Mouse (Mus musculus) heart, postnatal 0 days (tissue): ENCODE results near the gene Arhgef40. TPM values are rescaled to one million over a fixed set of nuclear protein-coding genes. Genes with fewer than 3 reads are reported as not detected.

Experiments
- ATAC-seq: fragments of 200-750 bp; cut with Nextera tagmentation; 2 replicates; pipeline ENCODE4 v1.8.0; 2017; ENCODE audit warnings: low read depth, moderate number of reproducible peaks, moderate library complexity; ENCODE audit not compliant: insufficient read depth
- DNase-seq: peaks from one replicate; pipeline ENCODE4 v3.0.0-alpha.2; 2016; ENCODE audit warnings: low spot score
- H3K27ac ChIP-seq: fragments of 300-500 bp; sonication (generic); 2 replicates; pipeline ENCODE4 v1.5.1; 2014; ENCODE audit warnings: low read depth, mild to moderate bottlenecking
- H3K27me3 ChIP-seq: fragments of 300-500 bp; sonication (generic); 2 replicates; pipeline ENCODE4 v1.6.1; 2014; ENCODE audit warnings: low read length, mixed read lengths; ENCODE audit not compliant: control insufficient read depth, insufficient read depth
- H3K36me3 ChIP-seq: fragments of 300-500 bp; sonication (generic); replicated peaks from 2 replicates; pipeline ENCODE4 v1.6.1; 2014; ENCODE audit warnings: low read length, mixed read lengths; ENCODE audit not compliant: control insufficient read depth, insufficient read depth
- H3K4me1 ChIP-seq: fragments of 300-500 bp; sonication (generic); 2 replicates; pipeline ENCODE4 v1.6.1; 2014; ENCODE audit warnings: antibody characterized with exemption; ENCODE audit not compliant: control insufficient read depth, insufficient read depth
- H3K4me2 ChIP-seq: fragments of 300-500 bp; sonication (generic); 2 replicates; pipeline ENCODE4 v1.6.1; 2014; ENCODE audit warnings: low read depth, mild to moderate bottlenecking, low read length, moderate library complexity
- H3K4me3 ChIP-seq: fragments of 300-500 bp; sonication (generic); 2 replicates; pipeline ENCODE4 v1.5.1; 2014; ENCODE audit warnings: low read depth, low read length
- H3K9ac ChIP-seq: fragments of 300-500 bp; sonication (generic); replicated peaks from 2 replicates; pipeline ENCODE4 v1.6.1; 2014; ENCODE audit warnings: low read depth, low read length, mixed read lengths
- H3K9me3 ChIP-seq: fragments of 300-500 bp; sonication (generic); replicated peaks from 2 replicates; pipeline ENCODE4 v1.6.1; 2016; ENCODE audit warnings: low read length; ENCODE audit not compliant: control insufficient read depth
- CTCF ChIP-seq: IDR thresholded peaks from 2 replicates; pipeline ENCODE4 v1.5.1; 2016; ENCODE audit warnings: antibody characterized with exemption, control low read depth, low read depth
- EP300 ChIP-seq: IDR thresholded peaks from 2 replicates; pipeline ENCODE4 v1.6.1; 2016; ENCODE audit warnings: antibody characterized with exemption, low read depth
- WGBS: fragments of 180-500 bp; shearing (Covaris S2); extraction: QIAGEN DNeasy Blood & Tissue Kit; methylation state at CpG from one replicate; pipeline ENCODE4 v1.1.7; 2014; 5-methylcytosine and 5-hydroxymethylcytosine counted together
- polyA plus RNA-seq: library from polyadenylated mRNA; unstranded; fragments of >200 nt; fragmentation: Nextera tagmentation; extraction: Ambion mirVana; gene quantifications from 2 replicates; pipeline ENCODE4 v1.2.1, GENCODE M21; 2015
- total RNA-seq: library from RNA; depleted of rRNA; stranded (reverse); fragments of >200 nt; gene quantifications from 2 replicates; pipeline ENCODE4 v1.2.3, GENCODE M21; 2014; ENCODE audit warnings: low replicate concordance

The Arhgef40 gene
- total and polyA plus RNA-seq, 2 experiments from 2014 or later, result 26.9 to 36.4 TPM

DNA sequence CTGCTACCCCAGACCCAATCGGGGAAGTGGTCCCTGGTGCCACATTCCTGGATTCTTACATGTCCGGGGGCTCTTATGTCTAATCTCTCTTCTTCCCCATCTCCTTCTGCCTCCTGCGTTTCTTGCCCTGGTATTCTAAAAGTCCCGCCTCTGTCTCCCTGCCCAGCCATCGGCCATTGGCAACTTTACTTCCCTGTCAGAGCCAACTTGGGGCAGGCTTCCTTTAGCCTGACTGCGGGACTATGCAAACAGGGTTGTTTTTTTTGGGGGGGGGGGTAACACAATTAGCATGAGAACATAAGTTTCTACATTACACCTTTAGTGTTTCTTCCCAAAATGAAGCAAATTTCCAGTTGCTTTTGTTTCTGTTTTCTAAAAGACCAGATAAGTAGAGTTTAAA is 41.2 kb upstream of the Arhgef40 start:
- 62% methylated on average over 6 of the region's 6 CpGs for WGBS
- Histone ChIP-seq H3K27ac (no peak overlapping the region), H3K9ac (no peak overlapping the region), H3K27me3 (no peaks in the 10 kb centered on the region), H3K4me1 (no peaks in the 10 kb centered on the region), H3K9me3 (no peaks in the 10 kb centered on the region; the same call in 1 of the 2 replicates), H3K4me2 (no peak overlapping the region), H3K4me3 (no peak overlapping the region), H3K36me3 (no peaks in the 10 kb centered on the region)
- no peak for TF ChIP-seq EP300
- TF ChIP-seq CTCF, result no peak
- ATAC-seq (no peak), DNase-seq (no peak)

DNA sequence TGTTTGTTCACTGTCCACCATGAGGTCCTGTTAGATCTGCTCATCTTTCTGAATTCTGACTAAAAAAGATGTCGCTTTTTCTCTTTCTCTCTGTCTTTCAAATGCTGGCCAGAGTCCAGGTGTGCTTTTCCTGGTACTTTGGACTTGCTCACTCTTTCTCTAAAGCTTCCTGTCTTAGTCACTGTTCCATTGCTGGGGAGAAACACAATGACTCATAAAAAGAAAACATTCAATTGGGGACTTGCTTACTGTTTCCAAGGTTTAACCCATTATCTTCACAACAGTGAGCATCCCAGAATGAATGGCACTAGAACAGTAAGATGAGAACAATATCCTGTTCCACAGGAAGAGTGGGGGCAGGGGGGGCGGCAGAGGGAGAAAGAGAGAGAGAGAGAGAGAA is 24.2 kb upstream of the Arhgef40 start:
- Histone ChIP-seq H3K27me3 (no peaks in the 10 kb centered on the region), H3K4me1 (no peaks in the 10 kb centered on the region), H3K27ac (no peak overlapping the region), H3K4me2 (no peak overlapping the region), H3K36me3 (no peaks in the 10 kb centered on the region), H3K4me3 (no peak overlapping the region), H3K9ac (no peak overlapping the region), H3K9me3 (no peaks in the 10 kb centered on the region)
- TF ChIP-seq EP300, result no peak
- TF ChIP-seq CTCF, result no peak
- 69% methylated on average over 2 of the region's 2 CpGs for WGBS
- DNase-seq (peak; percentile 27), ATAC-seq (no peak)

DNA sequence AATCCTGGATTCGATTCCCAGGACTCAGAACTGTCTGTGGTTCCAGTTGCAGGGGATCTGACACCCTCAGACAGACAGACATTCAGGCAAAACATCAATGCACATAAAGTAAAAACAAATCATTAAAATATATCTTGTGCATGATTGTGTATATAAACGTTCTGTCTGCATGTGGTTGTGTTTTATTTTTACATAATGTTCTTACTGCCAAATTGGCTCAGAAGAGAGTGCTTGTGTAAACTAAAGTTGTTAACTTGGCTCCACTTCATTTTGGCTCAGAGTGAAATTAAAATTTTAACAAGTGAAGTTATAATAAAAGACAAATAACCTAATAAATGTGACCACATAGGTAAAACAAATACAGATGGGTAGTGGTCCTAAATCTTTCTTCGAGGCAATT is 17.1 kb upstream of the Arhgef40 start:
- no peak for ATAC-seq
- H3K27ac ChIP-seq, result no peak overlapping the region
- no peak for TF ChIP-seq CTCF
- no peak for TF ChIP-seq EP300

DNA sequence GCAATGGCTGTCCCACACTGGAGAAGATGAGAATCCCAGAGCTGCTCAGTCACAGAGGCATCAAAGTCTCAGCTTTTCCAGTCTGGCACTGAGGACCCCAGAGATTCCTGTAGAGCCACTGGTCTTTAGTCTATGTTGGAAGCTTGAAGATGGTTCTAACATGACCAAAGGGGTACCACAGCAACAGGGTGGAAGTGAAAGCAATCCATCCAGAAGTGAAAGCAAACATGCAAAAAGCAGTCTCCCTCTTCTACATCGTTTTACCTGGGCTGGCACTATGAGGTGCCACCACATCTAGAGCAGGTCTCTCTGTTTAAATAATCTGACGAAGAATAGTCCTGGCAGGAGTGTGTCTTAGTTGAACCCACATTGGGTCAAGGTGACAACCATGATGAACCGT is 5.3 kb upstream of the Arhgef40 start:
- DNase-seq (no peak), ATAC-seq (no peak)
- no peak for TF ChIP-seq EP300
- no peak for TF ChIP-seq CTCF
- Histone ChIP-seq H3K27ac (no peak overlapping the region), H3K27me3 (no peaks in the 10 kb centered on the region), H3K4me2 (no peak overlapping the region), H3K9me3 (no peaks in the 10 kb centered on the region), H3K4me3 (no peak overlapping the region), H3K36me3 (no peaks in the 10 kb centered on the region), H3K9ac (no peak overlapping the region), H3K4me1 (no peaks in the 10 kb centered on the region; the same call in 1 of the 2 replicates)
- WGBS, result 80% methylated on average over 3 of the region's 3 CpGs

More for the DNA sequence above, 17.1 kb upstream of the Arhgef40 start:
- H3K9ac ChIP-seq, result no peak overlapping the region
- H3K4me2 ChIP-seq, result no peak overlapping the region
- WGBS, result 77% methylated on average over 3 of the region's 3 CpGs
- no peak overlapping the region for H3K4me3 ChIP-seq
- H3K9me3 ChIP-seq, result no peaks in the 10 kb centered on the region
- no peaks in the 10 kb centered on the region for H3K4me1 ChIP-seq
- no peaks in the 10 kb centered on the region for H3K36me3 ChIP-seq
- no peaks in the 10 kb centered on the region for H3K27me3 ChIP-seq
- no peak for DNase-seq

DNA sequence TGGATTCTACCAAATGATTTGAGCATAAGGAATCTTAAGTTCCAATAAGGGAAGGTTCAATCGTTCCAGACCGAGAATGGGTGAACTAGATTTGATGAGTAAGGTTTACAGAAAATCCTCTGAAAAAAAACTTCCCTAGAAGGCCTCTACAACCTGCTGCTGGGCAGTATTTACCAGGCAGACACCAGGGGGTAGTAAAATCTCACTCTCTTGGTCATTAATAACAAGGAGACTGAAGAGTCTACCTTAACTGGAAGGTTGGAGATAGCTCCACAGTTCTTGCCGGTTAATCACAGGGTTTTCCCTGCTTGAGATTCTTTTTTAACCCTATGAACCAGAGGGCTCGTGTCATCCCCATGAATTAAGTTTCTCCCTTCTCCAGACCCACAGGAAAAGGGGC is 1.3 kb upstream of the Arhgef40 start:
- Histone ChIP-seq H3K9me3 (no peaks in the 10 kb centered on the region), H3K4me1 (no peaks in the 10 kb centered on the region; the same call in none of the 2 replicates), H3K27me3 (no peaks in the 10 kb centered on the region), H3K4me2 (no peak overlapping the region), H3K9ac (no peak overlapping the region), H3K36me3 (no peaks in the 10 kb centered on the region; the same call in 1 of the 2 replicates), H3K4me3 (no peak overlapping the region), H3K27ac (no peak overlapping the region)
- TF ChIP-seq CTCF (0 out of 2 replicates have a peak, but pooled peaks have one; percentile 2), EP300 (no peak)
- ATAC-seq (no peak), DNase-seq (no peak)
- WGBS, result 65% methylated on average over 4 of the region's 4 CpGs

DNA sequence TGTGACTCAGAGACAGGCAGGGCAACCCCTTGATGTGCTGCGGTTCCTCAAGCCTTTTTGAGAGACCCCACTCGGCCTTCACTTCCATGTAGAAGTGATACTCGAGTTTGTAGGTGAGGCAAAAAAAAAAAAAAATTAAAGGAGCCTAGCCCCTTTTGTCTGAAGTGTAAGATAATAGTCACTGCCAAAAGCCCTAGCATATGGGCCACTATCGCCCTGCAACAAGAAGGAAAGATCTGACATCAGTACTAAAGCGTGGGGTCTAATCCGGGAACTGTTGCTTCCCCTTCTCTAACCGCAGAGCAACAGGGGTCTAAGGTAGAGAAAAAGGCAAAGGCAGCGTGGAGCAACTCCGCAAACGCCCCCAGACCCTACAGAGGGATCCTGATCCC is 668 bp upstream of the Arhgef40 start:
- peak overlapping the region; percentile 83; the same call in 1 of the 2 replicates for H3K9ac ChIP-seq
- WGBS, result 27% methylated on average over 10 of the region's 10 CpGs
- no peaks in the 10 kb centered on the region; the same call in none of the 2 replicates for H3K4me1 ChIP-seq
- no peak for TF ChIP-seq EP300
- TF ChIP-seq CTCF, result no peak
- ATAC-seq (no peak), DNase-seq (no peak)
- no peaks in the 10 kb centered on the region for H3K9me3 ChIP-seq
- H3K4me3 ChIP-seq, result peak overlapping the region; percentile 81
- H3K4me2 ChIP-seq, result peak overlapping the region; percentile 95
- H3K36me3 ChIP-seq, result no peaks in the 10 kb centered on the region; the same call in 1 of the 2 replicates
- no peak overlapping the region for H3K27ac ChIP-seq
- H3K27me3 ChIP-seq, result no peaks in the 10 kb centered on the region
